Mouse (Mus musculus) erythroblast, embryonic 14.5 days (primary cell): ENCODE measurements around the gene Chrna7. TPM values are rescaled to one million over a fixed set of nuclear protein-coding genes. Genes with fewer than 3 reads are reported as not detected.

Experiments used
- H3K27me3 ChIP-seq: 2 replicates; pipeline ENCODE4 v1.6.1; 2012; ENCODE audit warnings: inconsistent platforms; ENCODE audit not compliant: control insufficient read depth
- H3K36me3 ChIP-seq: 2 replicates; pipeline ENCODE4 v1.6.1; 2012; ENCODE audit warnings: mild to moderate bottlenecking, inconsistent platforms; ENCODE audit not compliant: control insufficient read depth
- H3K4me1 ChIP-seq: 2 replicates; pipeline ENCODE4 v1.6.1; 2012; ENCODE audit warnings: inconsistent platforms; ENCODE audit not compliant: control insufficient read depth
- H3K4me3 ChIP-seq: replicated peaks from 2 replicates; pipeline ENCODE3; 2012; ENCODE audit warnings: moderate library complexity, mild to moderate bottlenecking, inconsistent platforms
- H3K9me3 ChIP-seq: 2 replicates; pipeline ENCODE4 v1.6.1; 2012; ENCODE audit warnings: low read length, inconsistent platforms, mixed read lengths; ENCODE audit not compliant: control insufficient read depth
- GATA1 ChIP-seq: IDR thresholded peaks from 2 replicates; pipeline ENCODE4 v1.6.1; 2012; ENCODE audit warnings: low read length, inconsistent platforms, mixed read lengths
- TAL1 ChIP-seq: IDR thresholded peaks from 3 replicates; pipeline ENCODE4 v1.6.1; 2012; ENCODE audit warnings: low read length, inconsistent platforms, mixed read lengths
- polyA plus RNA-seq: library from polyadenylated mRNA; stranded (reverse); fragments of >175 nt; gene quantifications from 2 replicates; pipeline ENCODE4 v1.2.3, GENCODE M21; 2012

Chrna7 gene
- polyA plus RNA-seq, 1 experiment = not detected

DNA sequence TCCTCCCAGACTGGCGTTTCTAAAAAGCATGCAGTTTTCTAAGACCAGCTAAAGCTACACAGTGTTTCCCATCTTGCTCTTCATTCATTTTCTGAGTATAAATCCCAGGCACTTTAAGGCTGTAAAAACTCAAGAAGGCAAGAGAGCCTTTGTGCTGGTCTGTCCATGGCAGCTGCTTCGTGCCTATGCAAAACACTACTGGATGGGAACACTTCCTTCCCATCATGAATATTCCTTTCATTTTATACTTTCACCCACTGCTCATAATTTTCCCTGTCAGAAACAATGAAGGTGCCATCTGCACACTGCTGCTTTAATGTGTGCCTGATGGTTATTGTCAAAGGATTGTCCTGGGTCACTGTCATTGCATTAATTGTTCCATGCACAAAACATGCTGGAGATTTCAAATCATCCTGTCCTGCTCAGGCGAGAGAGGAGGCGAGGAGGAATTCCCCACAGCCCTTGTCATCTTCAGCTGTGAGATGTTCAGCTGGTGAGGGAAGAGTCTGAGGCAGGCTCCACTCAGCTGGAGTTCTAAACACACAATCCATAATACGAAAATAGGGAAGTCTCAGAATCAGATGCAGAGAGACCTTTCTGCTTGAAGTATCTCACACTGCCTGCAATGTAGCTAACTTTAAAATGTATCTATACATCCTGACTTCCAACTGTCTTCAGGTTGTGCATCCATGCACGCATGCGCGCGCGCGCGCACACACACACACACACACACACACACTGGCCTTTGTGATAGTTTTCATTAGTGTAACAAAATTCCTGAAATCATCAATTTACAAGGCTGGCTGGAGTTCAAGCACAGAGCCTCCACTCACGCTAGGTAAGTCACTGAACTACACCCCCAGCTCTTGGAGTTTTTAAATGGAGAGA is 22.5 kb downstream of the Chrna7 start:
- no peak for TF ChIP-seq GATA1
- no peak for TF ChIP-seq TAL1
- H3K9me3 ChIP-seq = no peaks in the 10 kb centered on the region
- no peaks in the 10 kb centered on the region for H3K4me1 ChIP-seq
- H3K36me3 ChIP-seq = no peaks in the 10 kb centered on the region
- no peak overlapping the region for H3K4me3 ChIP-seq
- H3K27me3 ChIP-seq = no peaks in the 10 kb centered on the region

DNA sequence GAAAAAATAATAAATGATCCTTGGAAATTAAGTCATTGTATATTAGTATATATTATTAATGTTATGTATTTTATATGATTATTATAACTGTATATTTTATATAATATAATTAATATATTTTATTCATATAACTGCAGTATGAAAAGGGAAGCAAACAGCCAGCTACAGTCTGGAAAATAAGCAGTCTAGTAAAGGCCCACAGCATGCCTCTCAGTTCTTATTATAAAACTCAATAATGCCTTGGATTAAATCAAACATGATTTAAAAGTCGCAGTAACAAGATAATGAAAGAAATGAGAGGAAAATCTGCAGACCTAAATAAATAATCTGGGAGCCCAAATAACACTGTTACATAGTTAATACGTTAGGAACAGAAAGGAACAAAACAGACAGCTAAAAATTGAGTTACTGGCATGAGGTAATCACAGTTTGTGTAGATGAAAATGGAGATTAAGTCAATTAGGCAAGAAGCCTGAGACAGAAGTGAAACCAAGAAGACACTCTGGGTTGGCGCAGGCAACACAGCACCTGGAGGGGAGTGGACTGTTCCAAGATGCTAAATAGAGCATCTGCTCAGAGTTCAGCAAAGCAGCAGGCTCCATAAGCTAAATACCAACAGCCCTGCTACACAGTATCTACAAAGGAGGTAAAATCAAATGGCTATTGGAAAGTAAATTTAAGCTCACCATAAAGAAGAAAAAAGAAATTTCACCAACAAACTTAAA is 42.1 kb downstream of the Chrna7 start:
- Histone ChIP-seq H3K9me3 (peaks cover 5% of the 10 kb centered on the region), H3K36me3 (no peaks in the 10 kb centered on the region), H3K4me1 (no peaks in the 10 kb centered on the region), H3K4me3 (no peak overlapping the region), H3K27me3 (no peaks in the 10 kb centered on the region)
- TF ChIP-seq GATA1 (no peak), TAL1 (no peak)

DNA sequence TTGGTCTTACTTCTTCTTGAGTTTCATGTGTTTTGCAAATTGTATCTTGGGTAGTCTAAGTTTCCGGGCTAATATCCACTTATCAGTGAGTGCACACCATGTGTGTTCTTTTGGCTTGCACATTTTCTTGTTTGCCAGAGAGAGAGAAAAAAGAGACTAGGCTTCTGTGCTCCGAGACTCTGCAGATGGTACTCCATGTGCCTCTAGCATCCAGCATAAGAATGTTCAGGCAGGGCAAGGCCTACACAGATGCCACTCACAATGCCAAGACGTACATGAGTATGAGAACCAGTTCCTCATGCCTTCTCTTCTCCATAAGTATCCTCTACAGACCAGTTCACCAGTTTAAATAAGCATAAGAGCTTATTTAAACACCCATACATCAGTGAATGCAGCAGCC is 47.8 kb downstream of the Chrna7 start:
- H3K4me1 ChIP-seq = no peaks in the 10 kb centered on the region
- peaks cover 6% of the 10 kb centered on the region for H3K9me3 ChIP-seq
- H3K4me3 ChIP-seq = no peak overlapping the region
- no peaks in the 10 kb centered on the region for H3K36me3 ChIP-seq
- TF ChIP-seq TAL1 (no peak), GATA1 (no peak)
- no peaks in the 10 kb centered on the region for H3K27me3 ChIP-seq

DNA sequence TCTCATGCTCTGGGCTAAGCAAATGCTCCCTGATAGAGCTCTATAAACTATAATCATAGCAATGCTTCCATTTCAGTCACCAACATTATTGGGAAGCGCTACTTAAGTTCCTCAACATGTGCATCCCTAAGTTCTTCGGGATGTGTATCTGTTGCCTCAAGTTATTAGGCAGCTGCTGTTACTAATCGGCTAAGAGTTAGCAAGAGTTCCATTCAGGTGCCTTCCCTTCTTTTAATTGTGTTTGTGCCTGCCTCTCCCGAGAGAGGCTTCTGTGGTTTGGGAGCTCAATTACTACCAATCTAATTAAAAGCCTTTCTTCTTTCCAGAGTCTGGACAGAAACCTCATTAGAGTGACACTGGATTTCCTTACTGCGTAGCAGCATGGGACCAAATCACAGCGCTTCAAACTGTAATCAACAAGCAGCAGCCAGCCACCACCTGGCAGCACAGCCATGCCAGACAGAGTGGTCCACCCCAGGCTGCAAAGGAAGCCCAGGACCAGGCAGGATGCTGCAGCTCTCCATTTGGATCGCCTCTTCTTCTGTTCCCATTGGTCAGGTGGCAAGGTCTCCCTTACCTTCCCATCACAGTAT is 50.0 kb downstream of the Chrna7 start:
- peaks cover 6% of the 10 kb centered on the region for H3K9me3 ChIP-seq
- H3K4me3 ChIP-seq = no peak overlapping the region
- no peaks in the 10 kb centered on the region for H3K27me3 ChIP-seq
- TF ChIP-seq TAL1 (no peak), GATA1 (no peak)
- no peaks in the 10 kb centered on the region for H3K4me1 ChIP-seq
- no peaks in the 10 kb centered on the region for H3K36me3 ChIP-seq

DNA sequence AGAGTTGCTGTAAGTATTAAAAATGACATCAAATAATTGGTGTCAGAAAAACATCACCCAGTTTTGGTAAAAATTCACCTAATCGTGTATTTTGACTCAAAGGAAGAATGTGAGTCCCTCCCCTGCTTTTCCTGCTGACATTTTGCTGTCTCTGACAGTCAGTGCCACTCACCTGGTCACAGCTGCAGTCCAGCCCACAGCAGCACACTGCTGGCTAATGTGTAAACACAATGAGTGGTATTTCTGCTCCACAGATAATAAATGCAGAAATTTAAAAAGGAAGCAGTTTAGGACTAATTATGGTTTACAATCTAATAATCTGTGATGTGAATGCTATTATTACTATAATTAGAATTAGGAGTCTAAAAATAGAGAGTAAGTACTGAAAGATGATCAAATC is 59.1 kb downstream of the Chrna7 start:
- H3K36me3 ChIP-seq = no peaks in the 10 kb centered on the region
- H3K27me3 ChIP-seq = no peaks in the 10 kb centered on the region
- H3K4me3 ChIP-seq = no peak overlapping the region
- peaks cover 8% of the 10 kb centered on the region for H3K9me3 ChIP-seq
- no peaks in the 10 kb centered on the region for H3K4me1 ChIP-seq
- TF ChIP-seq TAL1 (no peak), GATA1 (no peak)

DNA sequence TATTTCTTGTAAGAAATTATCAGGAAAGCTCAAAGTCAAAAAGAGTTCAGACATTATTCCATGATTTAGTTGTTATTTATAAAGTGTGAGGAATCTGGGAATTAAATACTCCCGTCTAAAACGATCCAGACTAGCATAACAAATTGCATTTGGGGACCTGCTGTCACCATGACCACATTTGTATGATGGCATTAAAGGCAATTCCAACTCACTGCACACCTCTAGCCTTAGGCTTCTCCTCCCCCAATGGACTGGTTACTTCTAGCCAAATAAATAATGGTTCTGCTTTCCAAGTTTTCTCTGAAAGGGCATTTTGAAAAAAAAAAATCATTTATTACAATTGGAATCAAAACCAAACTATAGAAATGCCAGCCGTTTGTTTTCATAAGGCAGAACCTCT is 63.6 kb downstream of the Chrna7 start:
- no peak overlapping the region for H3K4me3 ChIP-seq
- no peaks in the 10 kb centered on the region for H3K4me1 ChIP-seq
- H3K27me3 ChIP-seq = no peaks in the 10 kb centered on the region
- no peaks in the 10 kb centered on the region for H3K36me3 ChIP-seq
- H3K9me3 ChIP-seq = peaks cover 11% of the 10 kb centered on the region
- no peak for TF ChIP-seq GATA1

DNA sequence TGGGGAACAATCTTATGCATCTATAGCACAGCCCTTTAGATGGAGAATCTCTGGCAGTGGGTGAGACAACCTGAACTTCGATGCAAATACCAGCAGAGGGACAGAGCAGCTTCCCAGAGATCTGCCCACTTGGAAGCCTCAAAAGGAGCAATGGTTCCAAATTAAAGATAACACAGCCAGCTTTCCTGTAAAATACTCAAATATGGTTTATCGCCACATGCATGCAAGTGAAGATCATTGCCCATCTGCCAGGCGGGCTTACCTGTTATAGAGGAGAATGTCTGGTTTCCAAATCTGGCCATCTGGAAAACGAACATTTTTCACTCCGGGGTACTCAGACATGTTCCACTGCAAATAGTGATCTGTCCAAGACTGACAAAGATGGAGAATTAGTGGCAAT is 64.0 kb downstream of the Chrna7 start:
- Histone ChIP-seq H3K9me3 (peaks cover 15% of the 10 kb centered on the region), H3K36me3 (no peaks in the 10 kb centered on the region), H3K4me3 (no peak overlapping the region), H3K27me3 (no peaks in the 10 kb centered on the region), H3K4me1 (no peaks in the 10 kb centered on the region)
- TF ChIP-seq TAL1 (no peak), GATA1 (no peak)

DNA sequence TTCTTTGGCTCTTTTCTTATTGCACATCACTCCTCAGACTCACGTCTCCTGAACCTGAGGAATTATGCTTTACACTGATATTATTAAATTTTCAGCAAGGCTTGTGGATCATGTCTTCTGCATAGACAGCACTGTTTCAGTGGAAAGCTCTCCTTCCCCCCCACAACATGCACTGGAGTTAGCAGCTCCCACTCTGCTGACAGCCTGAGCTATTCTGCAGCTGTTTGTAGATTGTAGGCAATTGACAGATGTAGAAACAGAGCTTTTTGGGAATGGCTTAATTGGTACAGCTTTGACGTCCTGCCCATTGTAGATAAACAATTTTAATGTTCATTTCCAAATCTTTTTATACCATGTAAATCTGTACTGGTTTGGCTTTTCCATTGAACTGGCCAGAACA is 89.8 kb downstream of the Chrna7 start:
- no peak for TF ChIP-seq TAL1
- no peak for TF ChIP-seq GATA1
- Histone ChIP-seq H3K27me3 (no peaks in the 10 kb centered on the region), H3K4me1 (no peaks in the 10 kb centered on the region), H3K9me3 (no peaks in the 10 kb centered on the region; the same call in 1 of the 2 replicates), H3K4me3 (no peak overlapping the region), H3K36me3 (no peaks in the 10 kb centered on the region)

DNA sequence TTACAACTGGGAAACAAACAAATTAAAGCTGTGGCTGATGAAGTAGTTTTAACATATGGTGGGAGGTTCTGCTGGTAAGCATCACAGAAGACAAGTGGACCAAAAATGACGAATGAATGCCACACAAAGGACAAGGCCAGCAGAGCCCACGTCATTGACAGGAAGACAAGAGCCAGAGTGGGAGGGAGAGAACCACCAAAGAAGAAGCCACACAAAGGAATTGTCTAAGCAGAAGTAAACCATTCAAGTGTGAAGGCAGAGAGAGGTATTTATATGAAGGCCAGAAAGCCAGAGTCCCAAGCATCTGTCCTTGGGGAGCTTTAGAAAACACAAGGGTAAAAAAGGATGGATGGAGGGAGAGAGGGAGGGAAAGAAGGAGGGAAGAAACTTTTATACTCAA is 98.7 kb downstream of the Chrna7 start:
- no peak overlapping the region for H3K4me3 ChIP-seq
- no peaks in the 10 kb centered on the region for H3K27me3 ChIP-seq
- no peaks in the 10 kb centered on the region; the same call in 1 of the 2 replicates for H3K9me3 ChIP-seq
- no peaks in the 10 kb centered on the region for H3K4me1 ChIP-seq
- TF ChIP-seq GATA1 (no peak), TAL1 (no peak)
- H3K36me3 ChIP-seq = no peaks in the 10 kb centered on the region
